Mouse (Mus musculus) Patski (cell line): ENCODE data around the gene Cyp4b1. TPM values are rescaled to one million over a fixed set of nuclear protein-coding genes. Genes with fewer than 3 reads are reported as not detected.
"Not testable (repeated sequence)": the region's sequence is repeated elsewhere in the genome, so short reads cannot be mapped to it uniquely, and the experiment has no call there.

Experiments used
- ATAC-seq: fragments of 100-300 bp; one replicate; pipeline ENCODE4 v1.8.0; 2021
- CTCF ChIA-PET: fragments of 350-600 bp; sonication (Branson Sonifier 250); formaldehyde crosslinking; loops from one replicate; lab custom pipeline; 2022; ENCODE audit warnings: inconsistent platforms; lab: Charles Lee
- POLR2A ChIA-PET: fragments of 350-600 bp; sonication (Branson Sonifier 250); formaldehyde crosslinking; loops from one replicate; lab custom pipeline; 2022; ENCODE audit warnings: antibody characterized with exemption, inconsistent platforms; lab: Charles Lee
- DNase-seq: peaks from one replicate; pipeline ENCODE4 v3.0.0-alpha.2; 2011; ENCODE audit warnings: low read depth, low spot score
- H3K27me3 ChIP-seq: fragments of 371-371 bp; one replicate; pipeline ENCODE4 v1.5.1; 2021
- CTCF ChIP-seq: fragments of 100-300 bp; IDR thresholded peaks from one replicate; pipeline ENCODE4 v1.5.1; 2021
- in situ Hi-C: fragments of 300-500 bp; cut with MboI; formaldehyde crosslinking; loops from 3 replicates; pipeline ENCODE4 v1.11.1; 2018; ENCODE audit warnings: low pct_unique_long_range_greater_than_20kb, mixed read lengths
- polyA plus RNA-seq: library from polyadenylated mRNA; unstranded; gene quantifications from one replicate; pipeline ENCODE4 v1.2.3, GENCODE M21; 2021

Gene Cyp4b1
- polyA plus RNA-seq = 0.19 TPM

GRCm38 (mm10) chr4:115647580-115647979 is at the start of gene Cyp4b1:
Cyp4b1 (minus strand) TSS chr4:115647723.
- ChIA-PET POLR2A (no interaction called here), CTCF (no interaction called here)
- no peak for DNase-seq
- no peaks in the 10 kb centered on the region for H3K27me3 ChIP-seq
- in situ Hi-C loops = no loop called here
- ATAC-seq = no peak
- TF ChIP-seq CTCF = no peak

GRCm38 (mm10) chr4:115686299-115686698 is 38.8 kb upstream of the Cyp4b1 start:
- in situ Hi-C loops = no loop called here
- H3K27me3 ChIP-seq = no peaks in the 10 kb centered on the region
- CTCF ChIA-PET = no interaction called here
- POLR2A ChIA-PET = no interaction called here
- DNase-seq = no peak
- no peak for TF ChIP-seq CTCF
- no peak for ATAC-seq

DNA sequence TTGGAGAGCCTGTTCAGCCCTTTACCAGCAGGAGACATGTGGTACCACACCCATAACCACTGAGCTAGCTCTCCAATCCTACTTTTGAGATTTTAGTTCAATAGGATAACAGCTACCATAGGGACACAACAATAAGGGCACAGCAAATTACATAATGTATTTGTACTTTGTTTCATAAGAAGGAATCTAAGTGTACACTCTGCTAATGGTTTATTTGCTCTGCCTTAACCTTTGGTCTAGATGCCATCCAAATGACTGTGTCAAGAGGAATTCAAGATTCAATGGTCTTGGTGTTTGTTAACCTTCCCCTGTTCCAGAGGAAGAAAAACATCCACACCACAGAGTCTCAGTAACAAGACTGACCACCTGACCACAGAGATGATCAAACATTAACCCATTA is 11.7 kb upstream of the Cyp4b1 start:
- POLR2A ChIA-PET = no interaction called here

GRCm38 (mm10) chr4:115657867-115658249 is 10.3 kb upstream of the Cyp4b1 start:
- POLR2A ChIA-PET = no interaction called here
- ATAC-seq = no peak
- in situ Hi-C loops = no loop called here
- H3K27me3 ChIP-seq = no peaks in the 10 kb centered on the region
- TF ChIP-seq CTCF = no peak
- DNase-seq = no peak
- CTCF ChIA-PET = no interaction called here

More for the DNA sequence above, 11.7 kb upstream of the Cyp4b1 start:
- CTCF ChIA-PET = no interaction called here
- no peak for ATAC-seq
- in situ Hi-C loops = no loop called here
- no peaks in the 10 kb centered on the region for H3K27me3 ChIP-seq
- no peak for DNase-seq
- TF ChIP-seq CTCF = no peak

GRCm38 (mm10) chr4:115657104-115657866 is 9.8 kb upstream of the Cyp4b1 start:
- H3K27me3 ChIP-seq = no peaks in the 10 kb centered on the region
- in situ Hi-C loops = no loop called here
- DNase-seq (no peak), ATAC-seq (no peak)
- POLR2A ChIA-PET = no interaction called here
- CTCF ChIA-PET = no interaction called here
- TF ChIP-seq CTCF = no peak

GRCm38 (mm10) chr4:115656535-115656922 is 9.0 kb upstream of the Cyp4b1 start:
- H3K27me3 ChIP-seq, in situ Hi-C loops, ATAC-seq: not testable (repeated sequence)

GRCm38 (mm10) chr4:115655841-115656534 is 8.5 kb upstream of the Cyp4b1 start:
- POLR2A ChIA-PET, DNase-seq, in situ Hi-C loops, ATAC-seq, CTCF ChIA-PET, H3K27me3 ChIP-seq: not testable (repeated sequence)

More at GRCm38 (mm10) chr4:115656535-115656922, 9.0 kb upstream of the Cyp4b1 start:
- DNase-seq, CTCF ChIA-PET, POLR2A ChIA-PET: not testable (repeated sequence)

GRCm38 (mm10) chr4:115650866-115651265 is 3.3 kb upstream of the Cyp4b1 start:
- ChIA-PET CTCF (no interaction called here), POLR2A (no interaction called here)
- DNase-seq = no peak
- no peaks in the 10 kb centered on the region for H3K27me3 ChIP-seq
- in situ Hi-C loops = no loop called here
- no peak for ATAC-seq
- TF ChIP-seq CTCF = no peak

- ATAC-seq (no peak), DNase-seq (no peak)
- ChIA-PET CTCF (no interaction called here), POLR2A (no interaction called here)
- no peaks in the 10 kb centered on the region for H3K27me3 ChIP-seq
- no peak for TF ChIP-seq CTCF
- in situ Hi-C loops = no loop called here
Observed at GRCm38 (mm10) chr4:115649344-115649743, 1.8 kb upstream of the Cyp4b1 start.

DNA sequence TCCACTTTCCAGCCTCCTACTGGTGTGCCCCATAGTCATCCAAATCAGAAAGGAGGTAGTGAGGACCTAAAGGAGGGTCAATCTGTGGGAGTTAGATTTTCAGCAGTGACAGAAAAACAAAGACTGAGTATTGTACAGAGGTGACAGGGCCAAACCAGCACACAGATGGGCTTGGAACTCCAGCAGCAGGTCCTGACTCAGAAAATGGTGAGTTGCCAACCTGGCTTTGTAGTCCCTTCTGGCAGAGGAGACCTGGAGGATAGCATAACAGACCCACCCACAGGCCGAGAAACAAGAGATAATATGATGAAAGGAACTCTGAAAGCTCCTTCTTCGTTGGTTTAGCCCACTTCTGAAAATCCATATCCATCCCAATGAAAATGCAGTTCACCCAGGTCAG is 1.2 kb upstream of the Cyp4b1 start:
- H3K27me3 ChIP-seq = no peaks in the 10 kb centered on the region
- TF ChIP-seq CTCF = no peak
- ChIA-PET POLR2A (no interaction called here), CTCF (no interaction called here)
- no peak for ATAC-seq
- no peak for DNase-seq
- in situ Hi-C loops = no loop called here

DNA sequence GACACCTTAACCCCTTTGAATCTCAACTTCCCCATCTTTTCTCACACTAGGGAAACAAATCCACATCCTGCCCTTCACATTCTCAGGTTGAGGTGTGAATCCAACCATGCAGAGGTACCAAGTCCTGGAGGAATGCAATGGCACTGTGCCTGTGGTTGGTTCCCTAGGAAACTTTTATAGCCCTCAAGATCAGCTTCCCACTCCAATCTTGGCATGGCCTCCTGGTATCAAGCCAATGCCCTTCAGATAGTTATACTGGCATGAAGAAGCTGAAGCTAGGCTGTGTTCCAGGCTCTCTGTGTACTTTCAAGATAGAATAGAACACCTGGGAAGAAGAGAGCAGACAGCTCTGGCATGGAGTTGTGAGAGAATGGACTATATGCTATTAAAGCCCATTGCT is 2.2 kb downstream of the Cyp4b1 start:
- DNase-seq (no peak), ATAC-seq (no peak)
- TF ChIP-seq CTCF = no peak
- H3K27me3 ChIP-seq = no peaks in the 10 kb centered on the region
- in situ Hi-C loops = no loop called here
- ChIA-PET CTCF (no interaction called here), POLR2A (no interaction called here)
